Mouse (Mus musculus) cerebellum, adult 11 months (tissue): ENCODE results near the gene Sprr2a2.
"Not testable (repeated sequence)": the region's sequence is repeated elsewhere in the genome, so short reads cannot be mapped to it uniquely, and the experiment has no call there.

ENCODE experiments used
- DNase-seq: peaks from one replicate; pipeline ENCODE4 v3.0.0; 2022

The Sprr2a2 gene

GRCm38 (mm10) chr3:92279663-92280062 lies 63.9 kb downstream of the Sprr2a2 start:
- not testable (repeated sequence) for DNase-seq

- not testable (repeated sequence) for DNase-seq
Observed at GRCm38 (mm10) chr3:92280963-92281606, 65.4 kb downstream of the Sprr2a2 start.

- DNase-seq: not testable (repeated sequence)
Observed at GRCm38 (mm10) chr3:92285101-92285500, 69.4 kb downstream of the Sprr2a2 start, which contains the start of gene Sprr2a3. TSS of gene Sprr2a3 (plus strand) at chr3:92285417.

- DNase-seq: not testable (repeated sequence)
Observed at GRCm38 (mm10) chr3:92288489-92288888, 72.8 kb downstream of the Sprr2a2 start.
